Comparison of ENCODE assay signal across 24 mouse cellular contexts in genomic region chr11:24628619-24629018, GRCm38 (mm10).
DNase-seq lines count a peak whose midpoint lies in the region; ATAC-seq and TF ChIP-seq lines count a peak whose summit lies in the region.
"Had no signal": no experiment of that assay in that cellular context is flagged by ENCODE, and none has a peak within 500 bp of the region (broad histone marks: within the 10 kb centered on the region; RNA-seq: fewer than 3 reads in every experiment).

No protein-coding gene starts in this region.

- H3K9ac ChIP-seq in forebrain, embryonic 11.5 days (ENCODE audit: low read length), result no peak overlapping the region; the same call in 1 of the 2 replicates
- no peak overlapping the region for H3K9ac ChIP-seq in forebrain, embryonic 16.5 days (replicated peaks; ENCODE audit: low read depth, low read length)
- H3K9ac ChIP-seq in heart, postnatal 0 days (replicated peaks; ENCODE audit: low read depth, low read length), result no peak overlapping the region
- no peak overlapping the region for H3K9ac ChIP-seq in heart, embryonic 12.5 days
- no peak overlapping the region for H3K9ac ChIP-seq in forebrain, embryonic 13.5 days
- H3K9ac ChIP-seq in limb, embryonic 14.5 days (ENCODE audit: low read depth, low read length, severe bottlenecking), result no peak overlapping the region
- H3K9ac ChIP-seq: hindbrain, embryonic 15.5 days; intestine, embryonic 15.5 days; liver, embryonic 15.5 days; midbrain, embryonic 15.5 days; neural tube, embryonic 13.5 days had no signal

- no peaks in the 10 kb centered on the region for H3K27me3 ChIP-seq in forebrain, embryonic 11.5 days (ENCODE audit: control insufficient read depth, insufficient read depth, low read length)
- no peaks in the 10 kb centered on the region for H3K27me3 ChIP-seq in forebrain, embryonic 16.5 days (replicated peaks; ENCODE audit: control insufficient read depth, insufficient read depth, low read length)
- no peaks in the 10 kb centered on the region for H3K27me3 ChIP-seq in heart, postnatal 0 days (ENCODE audit: control insufficient read depth, insufficient read depth, low read length)
- H3K27me3 ChIP-seq in heart, embryonic 12.5 days (replicated peaks), result no peaks in the 10 kb centered on the region
- H3K27me3 ChIP-seq in forebrain, embryonic 13.5 days, result no peaks in the 10 kb centered on the region
- H3K27me3 ChIP-seq in limb, embryonic 14.5 days (ENCODE audit: control insufficient read depth, insufficient read depth, low read length), result no peaks in the 10 kb centered on the region
- H3K27me3 ChIP-seq: hindbrain, embryonic 15.5 days; intestine, embryonic 15.5 days; liver, embryonic 15.5 days; midbrain, embryonic 15.5 days; neural tube, embryonic 13.5 days had no signal

- TF ChIP-seq POLR2A in limb, embryonic 14.5 days (IDR thresholded peaks at IDR 0.05; ENCODE audit: borderline replicate concordance, extremely low read depth, insufficient read depth, insufficient read length), result no peak

- TF ChIP-seq CTCF in heart, postnatal 0 days (IDR thresholded peaks at IDR 0.05; ENCODE audit: low read depth), result no peak

- ATAC-seq in forebrain, embryonic 11.5 days (replicated peaks; ENCODE audit: low FRiP score), result peak; percentile 64
- ATAC-seq in forebrain, embryonic 16.5 days, result no peak
- ATAC-seq in heart, postnatal 0 days (ENCODE audit: insufficient read depth, low read depth), result peak; percentile 47; the same call in 1 of the 2 replicates
- ATAC-seq in heart, embryonic 12.5 days (ENCODE audit: insufficient number of reproducible peaks, low FRiP score), result no peak
- peak; percentile 31 for ATAC-seq in forebrain, embryonic 13.5 days
- peak; percentile 47; the same call in 1 of the 2 replicates for ATAC-seq in limb, embryonic 14.5 days (ENCODE audit: low FRiP score, low read depth)
- no peak for ATAC-seq in erythroblast, adult 5-6 weeks (replicated peaks; ENCODE audit: low FRiP score, poor library complexity, severe bottlenecking)
- ATAC-seq: intestine, embryonic 15.5 days; midbrain, embryonic 15.5 days had no signal

- 0 out of 2 replicates have a peak overlapping the region, but pooled peaks have one; percentile 11 for H3K4me2 ChIP-seq in forebrain, embryonic 11.5 days (ENCODE audit: low read depth, low read length, severe bottlenecking)
- no peak overlapping the region for H3K4me2 ChIP-seq in forebrain, embryonic 16.5 days (ENCODE audit: low read length)
- no peak overlapping the region for H3K4me2 ChIP-seq in heart, postnatal 0 days (ENCODE audit: low read depth, low read length)
- no peak overlapping the region for H3K4me2 ChIP-seq in heart, embryonic 12.5 days
- 0 out of 2 replicates have a peak overlapping the region, but pooled peaks have one; percentile 1 for H3K4me2 ChIP-seq in forebrain, embryonic 13.5 days
- H3K4me2 ChIP-seq in limb, embryonic 14.5 days (replicated peaks; ENCODE audit: low read depth, low read length, severe bottlenecking), result no peak overlapping the region
- H3K4me2 ChIP-seq: heart, embryonic 11.5 days; hindbrain, embryonic 15.5 days; intestine, embryonic 15.5 days; liver, embryonic 15.5 days; midbrain, embryonic 15.5 days; neural tube, embryonic 13.5 days had no signal

- DNase-seq in forebrain, embryonic 11.5 days (ENCODE audit: low spot score), result no peak
- DNase-seq in heart, postnatal 0 days (ENCODE audit: low spot score), result no peak
- no peak for DNase-seq in limb, embryonic 14.5 days (ENCODE audit: low spot score)
- DNase-seq: adrenal gland, postnatal 14 days; cerebellum, adult 9-10 months; heart, postnatal 36 days; kidney, postnatal 25 days; liver; lung, postnatal 4 days; right cerebral cortex, adult 18-20 months; right cerebral cortex, postnatal 4 days; thymus, adult 18-20 months; thymus, postnatal 4 days had no signal

- no peaks in the 10 kb centered on the region for H3K9me3 ChIP-seq in forebrain, embryonic 11.5 days (ENCODE audit: control insufficient read depth, low read length)
- H3K9me3 ChIP-seq in forebrain, embryonic 16.5 days (ENCODE audit: control insufficient read depth, low read length), result no peaks in the 10 kb centered on the region
- no peaks in the 10 kb centered on the region for H3K9me3 ChIP-seq in heart, postnatal 0 days (replicated peaks; ENCODE audit: control insufficient read depth, low read length)
- no peaks in the 10 kb centered on the region for H3K9me3 ChIP-seq in heart, embryonic 12.5 days (replicated peaks)
- H3K9me3 ChIP-seq in forebrain, embryonic 13.5 days (replicated peaks), result no peaks in the 10 kb centered on the region
- H3K9me3 ChIP-seq in limb, embryonic 14.5 days (ENCODE audit: control insufficient read depth, low read length), result no peaks in the 10 kb centered on the region
- H3K9me3 ChIP-seq: hindbrain, embryonic 15.5 days; intestine, embryonic 15.5 days; liver, embryonic 15.5 days; midbrain, embryonic 15.5 days; neural tube, embryonic 13.5 days had no signal

- H3K4me3 ChIP-seq in forebrain, embryonic 11.5 days (ENCODE audit: low read depth, low read length), result no peak overlapping the region
- no peak overlapping the region for H3K4me3 ChIP-seq in forebrain, embryonic 16.5 days (replicated peaks; ENCODE audit: low read length)
- no peak overlapping the region for H3K4me3 ChIP-seq in heart, postnatal 0 days (ENCODE audit: low read depth, low read length)
- H3K4me3 ChIP-seq in heart, embryonic 12.5 days, result no peak overlapping the region
- H3K4me3 ChIP-seq in forebrain, embryonic 13.5 days, result no peak overlapping the region
- H3K4me3 ChIP-seq in limb, embryonic 14.5 days (replicated peaks; ENCODE audit: low read length), result no peak overlapping the region
- H3K4me3 ChIP-seq: hindbrain, embryonic 15.5 days; intestine, embryonic 15.5 days; layer of hippocampus, adult 2 months; liver, embryonic 15.5 days; midbrain, embryonic 15.5 days; neural tube, embryonic 13.5 days had no signal

- no peaks in the 10 kb centered on the region for H3K36me3 ChIP-seq in forebrain, embryonic 11.5 days (ENCODE audit: control insufficient read depth, insufficient read depth, low read length)
- no peaks in the 10 kb centered on the region for H3K36me3 ChIP-seq in forebrain, embryonic 16.5 days (ENCODE audit: control insufficient read depth, insufficient read depth)
- no peaks in the 10 kb centered on the region for H3K36me3 ChIP-seq in heart, postnatal 0 days (replicated peaks; ENCODE audit: control insufficient read depth, insufficient read depth, low read length)
- H3K36me3 ChIP-seq in heart, embryonic 12.5 days, result no peaks in the 10 kb centered on the region
- no peaks in the 10 kb centered on the region for H3K36me3 ChIP-seq in forebrain, embryonic 13.5 days (ENCODE audit: poor library complexity, severe bottlenecking)
- H3K36me3 ChIP-seq in limb, embryonic 14.5 days (ENCODE audit: control insufficient read depth, insufficient read depth, low read length), result no peaks in the 10 kb centered on the region
- H3K36me3 ChIP-seq: hindbrain, embryonic 15.5 days; intestine, embryonic 15.5 days; liver, embryonic 15.5 days; midbrain, embryonic 15.5 days; neural tube, embryonic 13.5 days had no signal

- 24% methylated on average over 5 of the region's 5 CpGs for WGBS in forebrain, embryonic 11.5 days
- WGBS in forebrain, embryonic 16.5 days, result 14% methylated on average over 5 of the region's 5 CpGs
- 60% methylated on average over 5 of the region's 5 CpGs for WGBS in heart, postnatal 0 days
- WGBS in heart, embryonic 12.5 days, result 56% methylated on average over 5 of the region's 5 CpGs
- WGBS in forebrain, embryonic 13.5 days, result 9% methylated on average over 5 of the region's 5 CpGs
- WGBS in limb, embryonic 14.5 days, result 32% methylated on average over 5 of the region's 5 CpGs

- peak overlapping the region; percentile 41; the same call in 1 of the 2 replicates for H3K27ac ChIP-seq in forebrain, embryonic 11.5 days (ENCODE audit: low read depth, low read length)
- no peak overlapping the region for H3K27ac ChIP-seq in forebrain, embryonic 16.5 days (ENCODE audit: low read length)
- H3K27ac ChIP-seq in heart, postnatal 0 days (ENCODE audit: low read depth), result no peak overlapping the region
- no peak overlapping the region for H3K27ac ChIP-seq in heart, embryonic 12.5 days (ENCODE audit: poor library complexity, severe bottlenecking)
- no peak overlapping the region for H3K27ac ChIP-seq in forebrain, embryonic 13.5 days
- no peak overlapping the region for H3K27ac ChIP-seq in limb, embryonic 14.5 days (replicated peaks; ENCODE audit: low read depth, low read length)
- H3K27ac ChIP-seq: hindbrain, embryonic 15.5 days; intestine, embryonic 15.5 days; layer of hippocampus, adult 2 months; liver, embryonic 15.5 days; midbrain, embryonic 15.5 days; neural tube, embryonic 13.5 days had no signal

- H3K4me1 ChIP-seq in forebrain, embryonic 11.5 days (replicated peaks; ENCODE audit: control insufficient read depth, insufficient read depth, low read length), result peaks cover 9% of the 10 kb centered on the region
- peaks cover 12% of the 10 kb centered on the region for H3K4me1 ChIP-seq in forebrain, embryonic 16.5 days (replicated peaks; ENCODE audit: control insufficient read depth, insufficient read depth, low read length)
- H3K4me1 ChIP-seq in heart, postnatal 0 days (ENCODE audit: control insufficient read depth, insufficient read depth), result no peaks in the 10 kb centered on the region
- no peaks in the 10 kb centered on the region for H3K4me1 ChIP-seq in heart, embryonic 12.5 days (replicated peaks)
- peaks cover 19% of the 10 kb centered on the region for H3K4me1 ChIP-seq in forebrain, embryonic 13.5 days
- no peaks in the 10 kb centered on the region for H3K4me1 ChIP-seq in limb, embryonic 14.5 days (ENCODE audit: control insufficient read depth, insufficient read depth, low read length)
- H3K4me1 ChIP-seq: hindbrain, embryonic 15.5 days; intestine, embryonic 15.5 days; liver, embryonic 15.5 days; midbrain, embryonic 15.5 days; neural tube, embryonic 13.5 days had no signal

- no peak for TF ChIP-seq EP300 in heart, postnatal 0 days (IDR thresholded peaks at IDR 0.05; ENCODE audit: low read depth)

Comparison
In these comparisons a context has a peak if more than half of its experiments do, and no peak if none do; other contexts are left out.
1. ATAC-seq: peak in forebrain, embryonic 11.5 days (single experiment), heart, postnatal 0 days (single experiment), forebrain, embryonic 13.5 days (single experiment) and limb, embryonic 14.5 days (single experiment); none in forebrain, embryonic 16.5 days (single experiment), heart, embryonic 12.5 days (single experiment) and erythroblast, adult 5-6 weeks (single experiment).
2. H3K4me2 ChIP-seq: peak in forebrain, embryonic 11.5 days (single experiment) and forebrain, embryonic 13.5 days (single experiment); none in forebrain, embryonic 16.5 days (single experiment), heart, postnatal 0 days (single experiment), heart, embryonic 12.5 days (single experiment) and limb, embryonic 14.5 days (single experiment).